Mouse (Mus musculus) kidney, embryonic 15.5 days (tissue): ENCODE results near the gene Tent2. TPM values are rescaled to one million over a fixed set of nuclear protein-coding genes. Genes with fewer than 3 reads are reported as not detected.
"Not testable (repeated sequence)": the region's sequence is repeated elsewhere in the genome, so short reads cannot be mapped to it uniquely, and the experiment has no call there.

ENCODE experiments used
- ATAC-seq: fragments of 200-750 bp; cut with Nextera tagmentation; replicated peaks from 2 replicates; pipeline ENCODE4 v1.8.0; 2017; ENCODE audit warnings: moderate TSS enrichment; ENCODE audit not compliant: low FRiP score
- H3K27ac ChIP-seq: fragments of 300-500 bp; sonication (generic); 2 replicates; pipeline ENCODE4 v1.5.1; 2015; ENCODE audit warnings: mild to moderate bottlenecking, inconsistent platforms
- H3K27me3 ChIP-seq: fragments of 300-500 bp; sonication (generic); 2 replicates; pipeline ENCODE4 v1.6.1; 2015; ENCODE audit warnings: inconsistent platforms
- H3K36me3 ChIP-seq: fragments of 300-500 bp; sonication (generic); 2 replicates; pipeline ENCODE4 v1.6.1; 2015; ENCODE audit warnings: inconsistent platforms
- H3K4me1 ChIP-seq: fragments of 300-500 bp; sonication (generic); 2 replicates; pipeline ENCODE4 v1.6.1; 2015; ENCODE audit warnings: inconsistent platforms
- H3K4me2 ChIP-seq: fragments of 300-500 bp; sonication (generic); 2 replicates; pipeline ENCODE4 v1.6.1; 2015; ENCODE audit warnings: moderate library complexity, mild to moderate bottlenecking, inconsistent platforms
- H3K4me3 ChIP-seq: fragments of 300-500 bp; sonication (generic); replicated peaks from 2 replicates; pipeline ENCODE4 v1.5.1; 2015; ENCODE audit warnings: mild to moderate bottlenecking, inconsistent platforms
- H3K9ac ChIP-seq: fragments of 300-500 bp; sonication (generic); 2 replicates; pipeline ENCODE4 v1.6.1; 2015; ENCODE audit warnings: mild to moderate bottlenecking, inconsistent platforms
- H3K9me3 ChIP-seq: fragments of 300-500 bp; sonication (generic); replicated peaks from 2 replicates; pipeline ENCODE4 v1.6.1; 2016; ENCODE audit warnings: inconsistent platforms
- WGBS: fragments of 180-500 bp; shearing (Covaris S2); methylation state at CpG from one replicate; pipeline ENCODE4 v1.1.7; 2015; ENCODE audit warnings: mixed read lengths; 5-methylcytosine and 5-hydroxymethylcytosine counted together
- polyA plus RNA-seq: library from polyadenylated mRNA; unstranded; fragments of >200 nt; fragmentation: Nextera tagmentation; extraction: Ambion mirVana; gene quantifications from 2 replicates; pipeline ENCODE4 v1.2.1, GENCODE M21; 2015

The Tent2 gene
- polyA plus RNA-seq, 1 experiment from 2014 or later: 60.0 TPM

- Histone ChIP-seq H3K4me3 (no peak overlapping the region), H3K9ac (no peak overlapping the region), H3K36me3 (peaks cover 13% of the 10 kb centered on the region), H3K27ac (no peak overlapping the region), H3K4me1 (peaks cover 10% of the 10 kb centered on the region), H3K4me2 (no peak overlapping the region; the same call in 1 of the 2 replicates), H3K9me3 (no peaks in the 10 kb centered on the region), H3K27me3 (no peaks in the 10 kb centered on the region)
- ATAC-seq: no peak
- WGBS: 78% methylated on average over 3 of the region's 3 CpGs
These were observed 3.4 kb downstream of the Tent2 start for GRCm38 (mm10) chr13:93188738-93189137.

DNA sequence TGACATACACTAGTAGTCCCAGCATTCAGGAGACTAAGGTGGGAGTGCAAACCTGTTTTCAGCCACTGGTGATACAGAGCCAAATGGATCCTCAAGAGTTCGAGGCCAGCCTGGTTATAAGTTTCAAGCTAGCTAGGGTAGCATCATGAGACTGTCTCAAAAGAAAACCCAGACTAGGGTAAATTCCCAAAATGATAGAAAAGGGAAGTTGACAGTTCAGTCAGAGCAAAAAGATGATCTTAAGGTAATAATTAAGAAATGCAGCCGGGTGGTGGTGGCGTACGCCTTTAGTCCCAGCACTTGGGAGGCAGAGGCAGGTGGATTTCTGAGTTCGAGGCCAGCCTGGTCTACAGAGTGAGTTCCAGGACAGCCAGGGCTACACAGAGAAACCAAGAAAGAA is 4.4 kb downstream of the Tent2 start:
- H3K9me3 ChIP-seq, ATAC-seq, H3K27me3 ChIP-seq, H3K4me3 ChIP-seq, H3K4me2 ChIP-seq, H3K9ac ChIP-seq, H3K27ac ChIP-seq: not testable (repeated sequence)
- Histone ChIP-seq H3K36me3 (peaks cover 22% of the 10 kb centered on the region), H3K4me1 (peaks cover 10% of the 10 kb centered on the region)
- 92% methylated on average over 5 of the region's 5 CpGs for WGBS

- no peak overlapping the region for H3K4me2 ChIP-seq
- ATAC-seq: no peak
- 70% methylated on average over 1 of the region's 1 CpGs for WGBS
These were observed 11.8 kb downstream of the Tent2 start for GRCm38 (mm10) chr13:93180351-93180750.

DNA sequence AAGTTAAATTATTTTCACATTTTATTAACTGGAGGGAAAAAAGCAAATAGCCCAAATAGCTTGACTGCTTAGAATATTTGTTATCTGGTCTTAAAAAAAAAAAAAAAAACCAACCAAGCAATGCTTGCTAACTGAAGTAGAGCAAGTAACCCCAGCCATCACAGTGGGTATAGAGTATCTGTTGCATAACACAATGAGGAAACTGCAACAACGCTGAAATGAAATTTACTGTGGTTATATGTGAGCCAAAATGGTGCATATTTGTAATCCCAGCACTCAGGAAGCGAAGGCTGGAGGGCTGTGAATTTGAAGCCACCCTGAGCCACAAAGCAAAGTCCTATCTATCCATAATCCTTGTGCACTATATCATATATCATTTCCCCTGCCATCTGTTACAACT is 12.7 kb downstream of the Tent2 start:
- no peaks in the 10 kb centered on the region for H3K27me3 ChIP-seq
- peaks cover 47% of the 10 kb centered on the region for H3K36me3 ChIP-seq
- H3K9me3 ChIP-seq: no peaks in the 10 kb centered on the region
- H3K4me3 ChIP-seq: no peak overlapping the region
- H3K9ac ChIP-seq: no peak overlapping the region
- H3K4me1 ChIP-seq: no peaks in the 10 kb centered on the region
- no peak overlapping the region for H3K4me2 ChIP-seq
- 93% methylated on average over 2 of the region's 2 CpGs for WGBS
- no peak for ATAC-seq
- no peak overlapping the region for H3K27ac ChIP-seq

More at GRCm38 (mm10) chr13:93180351-93180750, 11.8 kb downstream of the Tent2 start:
- H3K27me3 ChIP-seq: no peaks in the 10 kb centered on the region
- H3K4me1 ChIP-seq: no peaks in the 10 kb centered on the region
- no peak overlapping the region for H3K27ac ChIP-seq
- no peak overlapping the region for H3K9ac ChIP-seq
- no peak overlapping the region for H3K4me3 ChIP-seq
- peaks cover 48% of the 10 kb centered on the region for H3K36me3 ChIP-seq
- H3K9me3 ChIP-seq: no peaks in the 10 kb centered on the region

GRCm38 (mm10) chr13:93177571-93177970 is 14.6 kb downstream of the Tent2 start:
- Histone ChIP-seq H3K4me1 (no peaks in the 10 kb centered on the region), H3K36me3 (peaks cover 44% of the 10 kb centered on the region)
- no peak for ATAC-seq

GRCm38 (mm10) chr13:93163303-93163702 is 28.9 kb downstream of the Tent2 start:
- no peak for ATAC-seq
- WGBS: 90% methylated on average over 4 of the region's 4 CpGs

More at GRCm38 (mm10) chr13:93177571-93177970, 14.6 kb downstream of the Tent2 start:
- no peak overlapping the region for H3K4me3 ChIP-seq
- H3K9ac ChIP-seq: no peak overlapping the region
- no peak overlapping the region for H3K4me2 ChIP-seq
- no peaks in the 10 kb centered on the region for H3K9me3 ChIP-seq
- H3K27me3 ChIP-seq: no peaks in the 10 kb centered on the region
- H3K27ac ChIP-seq: no peak overlapping the region

DNA sequence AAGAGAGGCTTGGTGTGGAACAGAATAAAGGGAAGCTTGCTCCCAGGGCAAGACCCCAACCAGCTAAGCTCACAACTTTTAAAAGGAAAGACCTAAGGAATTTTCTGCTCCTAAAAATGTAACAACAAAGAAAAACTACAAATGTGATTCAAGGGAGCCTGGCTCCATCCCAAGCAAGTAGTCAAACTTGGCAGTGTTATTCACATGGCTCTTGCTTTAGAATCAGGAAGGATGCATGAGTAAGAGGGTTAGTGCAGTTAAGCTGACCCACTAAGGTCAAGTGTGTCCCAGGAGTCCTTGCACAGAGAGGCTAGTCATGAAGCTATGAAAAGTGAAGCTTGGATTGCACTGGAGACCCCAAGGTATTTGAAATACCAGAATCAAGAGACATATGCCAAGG is 29.7 kb downstream of the Tent2 start:
- no peaks in the 10 kb centered on the region for H3K9me3 ChIP-seq
- peaks cover 44% of the 10 kb centered on the region for H3K36me3 ChIP-seq
- H3K27me3 ChIP-seq: no peaks in the 10 kb centered on the region
- no peak overlapping the region for H3K4me2 ChIP-seq
- no peaks in the 10 kb centered on the region for H3K4me1 ChIP-seq
- ATAC-seq: no peak
- no peak overlapping the region for H3K27ac ChIP-seq
- no peak overlapping the region for H3K4me3 ChIP-seq
- H3K9ac ChIP-seq: no peak overlapping the region

More at GRCm38 (mm10) chr13:93163303-93163702, 28.9 kb downstream of the Tent2 start:
- H3K9me3 ChIP-seq: no peaks in the 10 kb centered on the region
- no peak overlapping the region for H3K27ac ChIP-seq
- no peaks in the 10 kb centered on the region for H3K27me3 ChIP-seq
- no peak overlapping the region for H3K4me3 ChIP-seq
- H3K4me2 ChIP-seq: no peak overlapping the region
- no peak overlapping the region for H3K9ac ChIP-seq
- H3K36me3 ChIP-seq: peaks cover 46% of the 10 kb centered on the region
- no peaks in the 10 kb centered on the region for H3K4me1 ChIP-seq

DNA sequence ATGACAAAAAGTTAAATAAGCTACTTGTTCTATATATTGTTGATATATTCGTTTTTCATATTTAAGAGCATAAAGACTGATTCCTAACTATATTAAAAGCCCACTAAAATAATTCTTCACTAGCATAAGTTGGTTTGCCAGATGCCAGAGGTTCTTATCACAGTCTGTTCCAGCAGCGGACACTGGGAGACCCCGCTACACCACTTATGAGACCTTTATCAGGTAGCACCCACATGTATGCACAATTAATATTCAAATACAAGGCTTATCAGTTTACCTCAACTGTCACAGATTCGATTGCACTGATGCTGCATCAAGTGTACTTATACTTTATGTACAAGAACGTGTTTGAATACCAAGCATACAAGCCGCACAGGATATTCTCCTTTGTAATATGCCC is 33.9 kb downstream of the Tent2 start:
- Histone ChIP-seq H3K27me3 (no peaks in the 10 kb centered on the region), H3K4me2 (no peak overlapping the region), H3K4me3 (no peak overlapping the region), H3K9ac (no peak overlapping the region), H3K9me3 (no peaks in the 10 kb centered on the region), H3K36me3 (peaks cover 44% of the 10 kb centered on the region), H3K4me1 (no peaks in the 10 kb centered on the region), H3K27ac (no peak overlapping the region)
- WGBS: 94% methylated on average over 6 of the region's 6 CpGs
- ATAC-seq: no peak

- H3K4me3 ChIP-seq: no peak overlapping the region
- H3K4me1 ChIP-seq: no peaks in the 10 kb centered on the region
- no peak overlapping the region for H3K4me2 ChIP-seq
- no peaks in the 10 kb centered on the region for H3K27me3 ChIP-seq
- peaks cover 58% of the 10 kb centered on the region for H3K36me3 ChIP-seq
- H3K27ac ChIP-seq: no peak overlapping the region
- no peaks in the 10 kb centered on the region for H3K9me3 ChIP-seq
- no peak overlapping the region for H3K9ac ChIP-seq
- no peak for ATAC-seq
- 92% methylated on average over 1 of the region's 1 CpGs for WGBS
These were observed 38.9 kb downstream of the Tent2 start for GRCm38 (mm10) chr13:93153280-93153679.

DNA sequence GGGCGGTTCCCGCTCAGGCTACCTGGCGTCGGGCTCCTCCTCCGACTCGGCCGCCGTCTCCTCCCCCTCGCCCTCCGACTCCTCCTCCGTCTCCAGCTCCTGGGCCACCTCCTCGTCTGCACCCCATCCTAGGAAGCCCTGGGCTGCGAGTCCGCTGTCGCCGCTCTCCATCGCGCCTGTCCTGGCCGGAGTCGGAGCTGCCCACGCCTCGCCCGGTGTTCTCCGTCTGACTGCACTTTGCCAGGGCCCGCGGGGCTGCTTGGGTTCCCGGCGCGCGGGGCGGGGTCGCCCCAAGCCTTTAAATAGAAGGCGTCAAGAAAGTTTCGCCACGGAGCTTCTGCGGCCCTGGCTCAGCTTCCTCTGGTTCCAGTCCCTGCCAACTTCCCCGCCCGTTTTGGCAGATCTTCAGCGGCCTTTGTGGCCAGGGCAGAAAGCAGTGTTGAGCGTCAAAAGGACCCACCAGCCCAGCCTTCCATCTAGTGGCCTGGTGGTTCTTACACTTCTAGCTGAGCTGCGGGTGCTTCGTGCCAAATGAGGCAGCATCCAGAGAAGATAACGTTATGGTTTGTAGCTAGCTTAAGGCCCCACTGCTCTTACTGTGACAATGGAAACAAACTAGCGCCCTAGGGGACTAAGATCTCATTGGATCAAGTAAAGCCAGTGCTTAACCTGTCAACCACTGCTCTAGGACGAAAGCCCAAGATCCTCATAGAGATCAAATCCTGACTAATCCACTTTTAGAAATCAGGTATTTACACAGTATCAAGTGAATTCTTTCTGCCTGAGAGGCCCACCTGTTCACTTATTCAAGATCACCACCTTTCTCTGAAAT is 47.6 kb downstream of the Tent2 start, which contains the start of gene Cmya5:
Gene Cmya5, minus strand, starts transcription at position 389 of the 832 bp plus-strand sequence.
- peak within 1 kb of the TSS; percentile 52 for H3K4me3 ChIP-seq
- peaks cover 15% of the 10 kb centered on the region for H3K4me1 ChIP-seq
- peak within 1 kb of the TSS; percentile 48 for H3K27ac ChIP-seq
- peak within 1 kb of the TSS; percentile 40; the same call in 1 of the 2 replicates for H3K9ac ChIP-seq
- peak within 1 kb of the TSS; percentile 73 for H3K4me2 ChIP-seq
- H3K27me3 ChIP-seq: no peaks in the 10 kb centered on the region
- 1% methylated on average over 45 of the region's 45 CpGs for WGBS
- peaks cover 17% of the 10 kb centered on the region for H3K36me3 ChIP-seq
- ATAC-seq: peak; percentile 94
- H3K9me3 ChIP-seq: no peaks in the 10 kb centered on the region

DNA sequence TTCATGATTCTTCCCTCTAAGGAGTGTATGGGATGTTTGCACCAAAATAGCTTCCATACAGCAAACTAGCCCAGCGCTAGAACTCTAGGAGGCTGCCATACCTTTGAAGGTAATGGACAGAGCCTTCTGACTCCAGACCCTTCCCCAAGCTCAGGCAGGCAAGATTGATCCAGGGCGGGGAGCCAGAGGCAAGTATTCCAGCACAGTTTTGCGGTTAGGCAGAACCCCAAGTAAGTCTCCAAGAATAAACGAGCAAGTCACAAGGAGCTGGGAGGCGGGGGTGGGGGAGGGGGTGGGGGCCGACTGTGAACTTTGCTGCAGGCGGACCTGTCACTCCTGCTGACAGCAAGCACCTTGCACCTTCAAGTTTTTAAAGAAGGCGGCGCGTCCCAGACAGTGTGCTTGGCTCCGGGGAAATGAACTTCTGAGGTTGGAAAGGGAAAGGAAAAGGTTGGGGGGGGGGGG is 48.3 kb downstream of the Tent2 start:
- Histone ChIP-seq H3K27me3 (no peaks in the 10 kb centered on the region), H3K27ac (peak overlapping the region; percentile 48), H3K36me3 (peaks cover 10% of the 10 kb centered on the region), H3K4me2 (peak overlapping the region; percentile 73), H3K9me3 (no peaks in the 10 kb centered on the region), H3K4me3 (peak overlapping the region; percentile 52), H3K9ac (peak overlapping the region; percentile 40; the same call in 1 of the 2 replicates), H3K4me1 (peaks cover 15% of the 10 kb centered on the region)
- ATAC-seq: no peak; the same call in 1 of the 2 replicates
- WGBS: 15% methylated on average over 11 of the region's 11 CpGs

- Histone ChIP-seq H3K4me3 (no peak overlapping the region), H3K4me1 (peaks cover 15% of the 10 kb centered on the region), H3K9me3 (no peaks in the 10 kb centered on the region), H3K4me2 (no peak overlapping the region), H3K9ac (no peak overlapping the region), H3K27ac (no peak overlapping the region), H3K27me3 (no peaks in the 10 kb centered on the region), H3K36me3 (0 out of 2 replicates have a peak, but pooled peaks cover 3% of the 10 kb centered on the region)
- no peak for ATAC-seq
- 95% methylated on average over 6 of the region's 6 CpGs for WGBS
These were observed 51.0 kb downstream of the Tent2 start for GRCm38 (mm10) chr13:93141184-93141583.
